Mouse (Mus musculus): ENCODE measurements around the gene Krt27. TPM values are rescaled to one million over a fixed set of nuclear protein-coding genes. Genes with fewer than 3 reads are reported as not detected.
A peak's percentile ranks its signal among the peaks of the same experiment; 100 is the strongest.

Gene Krt27
- polyA plus RNA-seq, 1 experiment: not detected

DNA sequence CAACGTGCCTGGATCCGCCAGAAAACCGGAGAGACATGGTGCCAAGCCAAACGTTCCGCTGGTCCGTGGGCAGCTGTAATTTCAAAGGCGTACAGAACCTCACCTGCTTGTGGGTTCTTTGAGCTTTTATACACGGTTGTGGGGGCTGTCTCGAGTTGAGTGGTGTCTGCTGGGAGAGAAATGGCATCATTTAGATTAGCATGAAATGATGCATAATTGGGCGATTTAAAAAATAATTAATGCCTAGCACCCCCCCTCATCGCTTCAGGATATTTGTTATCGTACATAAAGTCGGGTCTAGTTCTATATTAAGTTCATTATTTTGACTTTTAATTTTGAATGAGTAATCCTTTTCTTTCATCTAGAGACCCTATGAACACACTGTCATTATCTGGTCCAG, 23.9 kb upstream of the Krt27 start, which contains the start of gene Krt28:
Gene Krt28 (minus strand): TSS at position 101 of the 400 bp plus-strand sequence.
- Histone ChIP-seq H3K27me3 (ENCODE audit: control insufficient read depth, insufficient read depth, low read length) (no peaks in the 10 kb centered on the region), H3K36me3 (ENCODE audit: control insufficient read depth, insufficient read depth, low read length) (no peaks in the 10 kb centered on the region), H3K4me3 (ENCODE audit: extremely low read depth, insufficient read depth, insufficient read length) (no peak within 1 kb of the TSS), H3K27ac (ENCODE audit: insufficient read depth, low read length) (no peak within 1 kb of the TSS), H3K4me1 (ENCODE audit: control insufficient read depth, insufficient read depth, insufficient read length) (no peaks in the 10 kb centered on the region; the same call in 1 of the 2 replicates)
- TF ChIP-seq CTCF (IDR thresholded peaks at IDR 0.05; ENCODE audit: extremely low read depth, insufficient read depth, insufficient read length, insufficient replicate concordance): no peak
- no peak for TF ChIP-seq POLR2A (IDR thresholded peaks at IDR 0.05; ENCODE audit: low read depth, low read length)
- WGBS: 83% methylated on average over 13 of the region's 13 CpGs
- no peak for DNase-seq (ENCODE audit: low read depth in 1 of 2, low spot score in 2 of 2)

DNA sequence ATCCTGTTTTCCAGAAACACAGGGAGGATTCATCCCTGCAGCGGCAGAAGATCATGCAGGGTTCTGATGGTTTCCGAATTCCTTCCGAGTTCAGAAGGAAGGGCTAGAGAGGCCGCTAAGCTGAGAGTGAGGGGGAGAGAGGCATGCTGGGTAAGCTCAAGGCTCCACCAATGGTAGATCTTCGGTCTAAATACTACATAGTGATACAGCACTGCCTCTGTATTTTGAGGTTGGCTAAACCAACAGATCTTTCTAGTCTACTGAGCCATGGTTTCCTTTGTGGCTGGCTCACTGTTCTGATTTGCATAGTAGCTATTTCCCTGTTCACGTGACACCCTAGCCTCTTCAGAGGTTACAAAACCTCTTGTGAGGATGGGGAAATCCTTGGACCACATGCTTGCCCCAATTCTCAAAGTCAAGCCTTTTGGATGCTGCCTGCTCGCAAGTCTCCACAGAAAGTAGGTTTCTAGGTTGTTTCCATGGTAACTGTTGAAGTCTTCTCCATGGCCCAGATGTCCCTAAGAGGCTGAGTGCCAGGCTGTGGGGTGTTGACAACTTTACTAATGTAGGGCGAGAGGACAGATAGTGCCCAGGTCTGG, 19.0 kb upstream of the Krt27 start:
- Histone ChIP-seq H3K36me3 (ENCODE audit: control insufficient read depth, insufficient read depth, low read length) (no peaks in the 10 kb centered on the region), H3K27ac (ENCODE audit: insufficient read depth, low read length) (no peak overlapping the region), H3K4me3 (ENCODE audit: extremely low read depth, insufficient read depth, insufficient read length) (no peak overlapping the region), H3K4me1 (ENCODE audit: control insufficient read depth, insufficient read depth, insufficient read length) (no peaks in the 10 kb centered on the region; the same call in 1 of the 2 replicates), H3K27me3 (ENCODE audit: control insufficient read depth, insufficient read depth, low read length) (no peaks in the 10 kb centered on the region)
- no peak for TF ChIP-seq CTCF (IDR thresholded peaks at IDR 0.05; ENCODE audit: extremely low read depth, insufficient read depth, insufficient read length, insufficient replicate concordance)
- TF ChIP-seq POLR2A (IDR thresholded peaks at IDR 0.05; ENCODE audit: low read depth, low read length): no peak
- WGBS: 61% methylated on average over 8 of the region's 8 CpGs
- DNase-seq (ENCODE audit: low read depth in 1 of 2, low spot score in 2 of 2): no peak

DNA sequence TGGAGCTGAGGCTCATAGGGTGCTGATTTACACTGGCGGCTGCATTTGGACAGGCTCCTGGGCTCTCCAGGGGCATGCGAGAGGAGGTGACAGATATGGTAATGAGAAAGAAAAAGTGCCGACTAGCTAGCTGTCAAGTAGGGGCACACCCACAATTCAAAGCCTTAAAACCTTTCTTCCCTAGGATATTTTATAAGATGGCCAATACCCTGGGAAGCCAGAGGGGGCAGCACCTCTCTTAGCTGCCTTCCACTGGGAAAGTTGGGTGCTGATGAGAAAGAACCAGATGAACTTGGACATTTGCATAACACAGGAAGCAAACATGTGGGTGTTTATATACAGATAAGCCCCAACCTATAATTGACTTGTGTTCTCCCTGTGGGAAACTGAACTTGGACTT, 18.3 kb upstream of the Krt27 start:
- Histone ChIP-seq H3K27ac (ENCODE audit: insufficient read depth, low read length) (no peak overlapping the region), H3K4me3 (ENCODE audit: extremely low read depth, insufficient read depth, insufficient read length) (no peak overlapping the region), H3K36me3 (ENCODE audit: control insufficient read depth, insufficient read depth, low read length) (no peaks in the 10 kb centered on the region), H3K4me1 (ENCODE audit: control insufficient read depth, insufficient read depth, insufficient read length) (no peaks in the 10 kb centered on the region; the same call in 1 of the 2 replicates), H3K27me3 (ENCODE audit: control insufficient read depth, insufficient read depth, low read length) (no peaks in the 10 kb centered on the region)
- WGBS: 36% methylated on average over 3 of the region's 3 CpGs
- TF ChIP-seq CTCF (IDR thresholded peaks at IDR 0.05; ENCODE audit: extremely low read depth, insufficient read depth, insufficient read length, insufficient replicate concordance) (no peak), POLR2A (IDR thresholded peaks at IDR 0.05; ENCODE audit: low read depth, low read length) (no peak)
- DNase-seq (ENCODE audit: low read depth in 1 of 2, low spot score in 2 of 2): no peak

DNA sequence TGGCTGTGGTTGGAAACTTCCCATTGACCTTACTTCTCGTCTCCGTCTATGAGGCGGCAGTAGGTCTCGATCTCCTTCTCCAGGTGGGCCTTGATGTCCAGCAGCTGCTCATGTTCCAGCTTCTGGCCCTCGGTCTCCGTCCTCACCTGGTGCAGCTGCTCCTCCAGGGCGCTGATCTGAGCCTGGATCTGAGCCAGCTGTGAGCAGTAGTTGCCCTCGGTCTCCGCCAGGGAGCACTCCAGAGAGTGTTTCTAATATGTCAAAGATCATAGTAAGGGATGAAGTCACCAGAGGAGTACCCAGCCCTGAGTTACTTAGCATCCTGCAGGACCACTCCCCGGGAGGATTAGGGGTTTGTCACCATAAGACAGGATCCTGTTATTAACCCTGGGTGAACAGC, 15.9 kb upstream of the Krt27 start:
- H3K27me3 ChIP-seq (ENCODE audit: control insufficient read depth, insufficient read depth, low read length): no peaks in the 10 kb centered on the region
- H3K36me3 ChIP-seq (ENCODE audit: control insufficient read depth, insufficient read depth, low read length): no peaks in the 10 kb centered on the region
- TF ChIP-seq POLR2A (IDR thresholded peaks at IDR 0.05; ENCODE audit: low read depth, low read length): no peak
- no peak for TF ChIP-seq CTCF (IDR thresholded peaks at IDR 0.05; ENCODE audit: extremely low read depth, insufficient read depth, insufficient read length, insufficient replicate concordance)
- H3K4me1 ChIP-seq (ENCODE audit: control insufficient read depth, insufficient read depth, insufficient read length): no peaks in the 10 kb centered on the region; the same call in 1 of the 2 replicates
- DNase-seq (ENCODE audit: low read depth in 1 of 2, low spot score in 2 of 2): no peak
- H3K4me3 ChIP-seq (ENCODE audit: extremely low read depth, insufficient read depth, insufficient read length): no peak overlapping the region
- WGBS: 56% methylated on average over 10 of the region's 10 CpGs
- H3K27ac ChIP-seq (ENCODE audit: insufficient read depth, low read length): no peak overlapping the region

DNA sequence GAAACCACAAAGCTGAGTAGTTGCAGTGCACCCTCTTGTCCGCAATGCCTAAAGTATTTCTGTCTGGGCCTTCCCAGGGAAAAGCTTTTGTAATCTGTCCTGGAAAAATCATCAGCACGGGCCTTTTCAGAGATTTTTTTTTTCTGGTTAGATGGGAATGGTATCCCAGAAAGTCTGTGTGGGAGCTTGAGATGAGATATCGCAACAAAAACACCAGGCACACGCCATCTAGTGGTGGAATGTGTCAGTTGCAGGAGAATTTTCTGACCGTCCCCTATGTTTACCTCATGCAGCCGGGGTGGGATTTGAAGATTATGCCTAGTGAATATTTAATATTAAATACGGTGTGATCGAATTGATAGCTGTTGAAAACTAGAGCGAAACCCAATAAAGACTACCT, 13.5 kb upstream of the Krt27 start:
- Histone ChIP-seq H3K27me3 (ENCODE audit: control insufficient read depth, insufficient read depth, low read length) (no peaks in the 10 kb centered on the region), H3K36me3 (ENCODE audit: control insufficient read depth, insufficient read depth, low read length) (no peaks in the 10 kb centered on the region), H3K4me1 (ENCODE audit: control insufficient read depth, insufficient read depth, insufficient read length) (no peaks in the 10 kb centered on the region), H3K27ac (ENCODE audit: insufficient read depth, low read length) (no peak overlapping the region), H3K4me3 (ENCODE audit: extremely low read depth, insufficient read depth, insufficient read length) (no peak overlapping the region)
- DNase-seq (ENCODE audit: low read depth in 1 of 2, low spot score in 2 of 2): no peak
- WGBS: 24% methylated on average over 9 of the region's 9 CpGs
- TF ChIP-seq CTCF (IDR thresholded peaks at IDR 0.05; ENCODE audit: extremely low read depth, insufficient read depth, insufficient read length, insufficient replicate concordance) (peak; percentile 26; the same call in 1 of the 2 replicates), POLR2A (IDR thresholded peaks at IDR 0.05; ENCODE audit: low read depth, low read length) (no peak)

DNA sequence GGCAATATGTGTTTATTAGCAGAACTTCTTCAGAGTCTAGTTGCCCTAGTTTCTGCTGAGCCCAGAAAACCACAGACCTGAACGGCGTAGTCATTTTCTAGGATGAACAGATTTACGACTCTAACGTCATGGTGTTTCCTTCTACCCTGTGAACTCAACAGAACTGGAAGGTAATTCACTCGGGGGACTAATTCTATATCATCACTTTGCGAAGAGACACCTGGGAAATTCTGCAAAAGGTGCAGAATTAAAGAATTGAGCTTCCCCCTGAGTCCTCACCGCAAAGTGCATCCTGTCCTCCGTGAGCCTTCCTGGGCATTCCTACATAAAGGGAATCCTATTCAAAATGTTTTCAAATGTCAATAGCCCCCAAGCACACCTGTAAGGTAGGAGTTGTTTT, 10.5 kb upstream of the Krt27 start:
- H3K27ac ChIP-seq (ENCODE audit: insufficient read depth, low read length): no peak overlapping the region
- H3K36me3 ChIP-seq (ENCODE audit: control insufficient read depth, insufficient read depth, low read length): no peaks in the 10 kb centered on the region
- no peaks in the 10 kb centered on the region for H3K4me1 ChIP-seq (ENCODE audit: control insufficient read depth, insufficient read depth, insufficient read length)
- no peak for DNase-seq (ENCODE audit: low read depth in 1 of 2, low spot score in 2 of 2)
- H3K27me3 ChIP-seq (ENCODE audit: control insufficient read depth, insufficient read depth, low read length): no peaks in the 10 kb centered on the region
- 37% methylated on average over 8 of the region's 8 CpGs for WGBS
- no peak overlapping the region for H3K4me3 ChIP-seq (ENCODE audit: extremely low read depth, insufficient read depth, insufficient read length)
- no peak for TF ChIP-seq CTCF (IDR thresholded peaks at IDR 0.05; ENCODE audit: extremely low read depth, insufficient read depth, insufficient read length, insufficient replicate concordance)
- no peak for TF ChIP-seq POLR2A (IDR thresholded peaks at IDR 0.05; ENCODE audit: low read depth, low read length)

DNA sequence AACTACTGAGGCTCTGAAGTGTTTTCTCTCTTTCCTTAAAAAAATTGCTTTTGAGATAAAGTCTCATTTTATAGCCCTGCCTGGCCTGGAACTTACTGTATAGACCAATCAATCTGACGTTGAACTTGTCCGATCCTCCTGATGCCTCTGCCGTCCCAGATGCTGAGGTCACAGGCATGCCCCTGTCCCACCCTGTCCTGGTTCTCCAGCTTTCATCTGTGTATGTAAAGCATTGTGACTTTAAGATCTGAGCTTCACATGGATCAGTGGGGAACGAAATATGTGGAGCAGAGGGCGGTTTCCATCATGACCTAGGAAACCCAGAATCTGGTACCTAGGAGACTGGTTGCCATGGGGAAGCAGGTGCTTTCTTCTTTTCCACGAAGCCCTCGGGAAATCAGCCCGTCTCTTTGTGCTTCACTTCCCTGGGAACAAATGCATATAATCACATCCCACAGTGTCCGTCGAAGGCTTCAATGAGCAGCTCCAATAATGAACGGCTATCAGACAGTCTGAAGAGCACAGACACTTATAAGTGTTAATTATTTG, 11.5 kb downstream of the Krt27 start:
- TF ChIP-seq CTCF (IDR thresholded peaks at IDR 0.05; ENCODE audit: extremely low read depth, insufficient read depth, insufficient read length, insufficient replicate concordance) (no peak), POLR2A (IDR thresholded peaks at IDR 0.05; ENCODE audit: low read depth, low read length) (no peak)
- Histone ChIP-seq H3K27me3 (ENCODE audit: control insufficient read depth, insufficient read depth, low read length) (no peaks in the 10 kb centered on the region), H3K36me3 (ENCODE audit: control insufficient read depth, insufficient read depth, low read length) (no peaks in the 10 kb centered on the region), H3K4me1 (ENCODE audit: control insufficient read depth, insufficient read depth, insufficient read length) (no peaks in the 10 kb centered on the region), H3K27ac (ENCODE audit: insufficient read depth, low read length) (no peak overlapping the region), H3K4me3 (ENCODE audit: extremely low read depth, insufficient read depth, insufficient read length) (no peak overlapping the region)
- 84% methylated on average over 11 of the region's 11 CpGs for WGBS
- DNase-seq (ENCODE audit: low read depth in 1 of 2, low spot score in 2 of 2): no peak

Measured in spleen, adult 2 months (tissue).